Mouse (Mus musculus) megakaryocyte, embryonic 14.5 days (primary cell): ENCODE measurements around the gene 1190007I07Rik.
"Not testable (repeated sequence)": the region's sequence is repeated elsewhere in the genome, so short reads cannot be mapped to it uniquely, and the experiment has no call there.

ENCODE experiments used
- FLI1 ChIP-seq: IDR thresholded peaks from 2 replicates; pipeline ENCODE4 v1.6.1; 2012; ENCODE audit warnings: low read length, inconsistent platforms, mixed read lengths
- GATA1 ChIP-seq: IDR thresholded peaks from 3 replicates; pipeline ENCODE4 v1.6.1; 2012; ENCODE audit warnings: mixed read lengths, low read length, inconsistent platforms, borderline replicate concordance

- not testable (repeated sequence) for TF ChIP-seq GATA1, FLI1
These were observed 51.9 kb downstream of the 1190007I07Rik start for GRCm38 (mm10) chr10:82571091-82571490.
